Mouse (Mus musculus) embryo, embryonic 10 days (tissue): ENCODE results near the gene Cpsf3.
A peak's percentile ranks its signal among the peaks of the same experiment; 100 is the strongest.

Experiments used
- DNase-seq: peaks from one replicate; pipeline ENCODE4 v3.0.0-alpha.2; 2015; ENCODE audit warnings: low spot score

Gene Cpsf3

GRCm38 (mm10) chr12:21284761-21285441 is at the start of gene Cpsf3:
Cpsf3 (plus strand) TSS chr12:21285391.
- DNase-seq = no peak

GRCm38 (mm10) chr12:21241965-21242364 is 43.2 kb upstream of the Cpsf3 start:
- no peak for DNase-seq

- no peak for DNase-seq
Observed at GRCm38 (mm10) chr12:21244375-21244960, 40.7 kb upstream of the Cpsf3 start.

GRCm38 (mm10) chr12:21247711-21248392 is 37.3 kb upstream of the Cpsf3 start:
- DNase-seq = peak; percentile 24

- DNase-seq = no peak
Observed at GRCm38 (mm10) chr12:21260494-21261256, 24.5 kb upstream of the Cpsf3 start.

GRCm38 (mm10) chr12:21261521-21261920 is 23.7 kb upstream of the Cpsf3 start:
- DNase-seq = no peak

- no peak for DNase-seq
Observed at GRCm38 (mm10) chr12:21263256-21263655, 21.9 kb upstream of the Cpsf3 start.

- no peak for DNase-seq
Observed at GRCm38 (mm10) chr12:21264241-21264640, 20.9 kb upstream of the Cpsf3 start.

- no peak for DNase-seq
Observed at GRCm38 (mm10) chr12:21264970-21265369, 20.2 kb upstream of the Cpsf3 start.

GRCm38 (mm10) chr12:21265501-21265900 is 19.7 kb upstream of the Cpsf3 start:
- no peak for DNase-seq

- peak; percentile 61 for DNase-seq
Observed at GRCm38 (mm10) chr12:21265946-21266783, 19.0 kb upstream of the Cpsf3 start.

GRCm38 (mm10) chr12:21266784-21267098 is 18.4 kb upstream of the Cpsf3 start:
- DNase-seq = no peak

- no peak for DNase-seq
Observed at GRCm38 (mm10) chr12:21268083-21268616, 17.0 kb upstream of the Cpsf3 start.

- no peak for DNase-seq
Observed at GRCm38 (mm10) chr12:21274446-21274845, 10.7 kb upstream of the Cpsf3 start.

GRCm38 (mm10) chr12:21277352-21277864 is 7.8 kb upstream of the Cpsf3 start:
- DNase-seq = no peak

GRCm38 (mm10) chr12:21285508-21286242 is 484 bp downstream of the Cpsf3 start:
- peak; percentile 67 for DNase-seq

- peak; percentile 99 for DNase-seq
Observed at GRCm38 (mm10) chr12:21286243-21286622, 1.0 kb downstream of the Cpsf3 start, which contains the start of gene Itgb1bp1. Itgb1bp1 (minus strand) TSS chr12:21286284.

- DNase-seq = peak; percentile 15
Observed at GRCm38 (mm10) chr12:21286712-21287650, 1.8 kb downstream of the Cpsf3 start.

GRCm38 (mm10) chr12:21288716-21289395 is 3.7 kb downstream of the Cpsf3 start:
- DNase-seq = no peak
